Mouse (Mus musculus): ENCODE data around the gene Glrx5. TPM values are rescaled to one million over a fixed set of nuclear protein-coding genes. Genes with fewer than 3 reads are reported as not detected.

Glrx5 gene
- polyA plus RNA-seq, 1 experiment from 2014 or later: 162 TPM

DNA sequence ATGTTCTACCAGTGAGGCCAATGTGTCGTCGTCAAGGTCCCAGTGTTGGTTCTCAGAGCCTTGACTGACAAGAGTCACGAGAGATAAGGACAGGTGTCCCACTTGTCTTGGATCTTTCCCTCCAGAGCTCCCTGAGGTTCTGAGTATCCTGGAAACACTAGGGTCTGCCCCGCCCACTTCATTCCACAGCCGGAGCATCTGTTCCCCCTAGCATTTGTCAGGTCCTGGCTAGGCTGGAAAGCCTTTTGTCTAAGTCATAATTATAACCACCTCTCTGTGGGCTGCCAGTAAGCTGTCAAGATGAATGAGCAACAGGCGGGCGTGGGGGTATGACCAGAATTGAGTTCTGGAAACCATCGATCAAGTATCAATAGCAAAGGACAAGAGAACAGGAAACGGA is 29.3 kb upstream of the Glrx5 start:
- no peak for ATAC-seq (ENCODE audit: low FRiP score, low TSS enrichment)
- Histone ChIP-seq H3K27ac (ENCODE audit: low read length) (no peak overlapping the region), H3K9ac (replicated peaks; ENCODE audit: low read length) (no peak overlapping the region), H3K4me3 (ENCODE audit: low read length) (no peak overlapping the region), H3K36me3 (ENCODE audit: insufficient read depth, low read length) (no peaks in the 10 kb centered on the region), H3K4me2 (replicated peaks; ENCODE audit: low read depth, low read length) (no peak overlapping the region), H3K27me3 (ENCODE audit: insufficient read depth, low read length) (peaks cover 11% of the 10 kb centered on the region), H3K4me1 (ENCODE audit: insufficient read depth, low read length) (0 out of 2 replicates have a peak, but pooled peaks cover 5% of the 10 kb centered on the region), H3K9me3 (ENCODE audit: low read length) (no peaks in the 10 kb centered on the region)
- 63% methylated on average over 9 of the region's 9 CpGs for WGBS

DNA sequence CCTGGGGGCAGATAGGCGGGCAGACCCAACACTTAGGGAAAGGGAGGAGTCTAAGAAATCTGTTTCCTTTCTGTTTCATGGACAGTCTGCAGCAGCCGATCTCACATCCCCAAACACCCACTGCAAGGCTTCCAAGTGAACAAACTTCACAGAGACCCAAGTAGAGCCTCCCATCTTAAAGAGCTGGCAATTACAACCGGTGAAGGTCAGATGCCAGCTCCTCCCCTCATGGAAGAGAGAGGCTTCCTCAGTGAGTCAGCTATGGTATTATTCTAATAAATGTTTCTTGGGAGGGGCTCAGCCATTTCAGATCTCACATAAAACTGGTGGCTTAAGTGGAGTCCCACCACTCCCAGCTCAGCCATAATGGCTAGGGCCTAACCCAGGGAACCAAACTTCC is 28.8 kb upstream of the Glrx5 start:
- no peak overlapping the region for H3K4me3 ChIP-seq (ENCODE audit: low read length)
- no peaks in the 10 kb centered on the region for H3K9me3 ChIP-seq (ENCODE audit: low read length)
- no peak overlapping the region for H3K9ac ChIP-seq (replicated peaks; ENCODE audit: low read length)
- H3K27me3 ChIP-seq (ENCODE audit: insufficient read depth, low read length): peaks cover 16% of the 10 kb centered on the region
- peaks cover 9% of the 10 kb centered on the region for H3K4me1 ChIP-seq (ENCODE audit: insufficient read depth, low read length)
- no peak for ATAC-seq (ENCODE audit: low FRiP score, low TSS enrichment)
- WGBS: 57% methylated on average over 3 of the region's 3 CpGs
- no peaks in the 10 kb centered on the region for H3K36me3 ChIP-seq (ENCODE audit: insufficient read depth, low read length)
- no peak overlapping the region for H3K27ac ChIP-seq (ENCODE audit: low read length)
- H3K4me2 ChIP-seq (replicated peaks; ENCODE audit: low read depth, low read length): no peak overlapping the region

DNA sequence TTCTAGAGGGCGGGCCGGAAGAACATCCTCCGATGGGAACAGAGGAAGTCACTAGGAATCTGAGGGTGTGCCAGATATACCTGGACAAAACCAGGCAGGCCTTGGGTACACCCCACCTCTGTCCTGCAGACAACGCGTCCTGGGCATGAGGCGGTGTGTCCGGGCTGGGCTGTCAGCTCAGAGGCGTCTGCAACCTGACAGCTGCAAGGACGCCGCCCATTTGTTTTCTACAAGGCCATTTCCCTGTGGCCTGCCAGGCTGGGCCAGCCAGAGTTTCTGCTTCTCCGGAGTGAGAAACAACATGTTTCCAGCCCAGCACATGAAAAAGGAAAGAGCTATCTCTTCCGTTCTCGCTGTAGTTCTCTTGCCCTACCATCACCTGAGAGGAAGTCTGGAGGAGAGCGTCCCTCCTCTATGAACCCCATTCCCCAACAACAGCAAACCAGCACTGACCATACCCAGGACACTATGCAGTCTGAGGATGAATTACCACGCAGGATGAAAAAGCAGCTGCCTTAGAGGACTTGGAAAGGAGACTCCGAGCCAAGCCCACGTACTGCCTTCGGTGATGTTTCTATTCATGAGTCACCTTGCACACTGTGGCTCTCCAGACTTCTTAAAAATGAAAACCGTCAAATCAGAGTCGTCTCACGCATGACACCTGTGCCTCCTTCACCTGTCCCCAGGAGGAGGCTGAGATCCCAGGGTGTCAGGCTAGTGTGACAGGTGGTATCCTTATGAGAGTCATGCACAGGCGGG is 27.4 kb upstream of the Glrx5 start:
- no peak overlapping the region for H3K27ac ChIP-seq (ENCODE audit: low read length)
- no peak overlapping the region for H3K9ac ChIP-seq (replicated peaks; ENCODE audit: low read length)
- WGBS: 74% methylated on average over 22 of the region's 22 CpGs
- H3K4me2 ChIP-seq (replicated peaks; ENCODE audit: low read depth, low read length): no peak overlapping the region
- H3K4me1 ChIP-seq (ENCODE audit: insufficient read depth, low read length): peaks cover 16% of the 10 kb centered on the region
- peaks cover 21% of the 10 kb centered on the region for H3K27me3 ChIP-seq (ENCODE audit: insufficient read depth, low read length)
- H3K4me3 ChIP-seq (ENCODE audit: low read length): no peak overlapping the region
- no peaks in the 10 kb centered on the region for H3K36me3 ChIP-seq (ENCODE audit: insufficient read depth, low read length)
- no peak for ATAC-seq (ENCODE audit: low FRiP score, low TSS enrichment)
- no peaks in the 10 kb centered on the region for H3K9me3 ChIP-seq (ENCODE audit: low read length)

GRCm38 (mm10) chr12:105005715-105005972 is 26.8 kb upstream of the Glrx5 start:
- H3K9me3 ChIP-seq (ENCODE audit: low read length): no peaks in the 10 kb centered on the region
- ATAC-seq (ENCODE audit: low FRiP score, low TSS enrichment): no peak
- no peaks in the 10 kb centered on the region for H3K36me3 ChIP-seq (ENCODE audit: insufficient read depth, low read length)
- H3K4me1 ChIP-seq (ENCODE audit: insufficient read depth, low read length): peaks cover 20% of the 10 kb centered on the region
- no peak overlapping the region for H3K4me2 ChIP-seq (replicated peaks; ENCODE audit: low read depth, low read length)
- H3K27me3 ChIP-seq (ENCODE audit: insufficient read depth, low read length): peaks cover 21% of the 10 kb centered on the region
- H3K9ac ChIP-seq (replicated peaks; ENCODE audit: low read length): no peak overlapping the region
- WGBS: 52% methylated on average over 2 of the region's 2 CpGs
- no peak overlapping the region for H3K27ac ChIP-seq (ENCODE audit: low read length)
- no peak overlapping the region for H3K4me3 ChIP-seq (ENCODE audit: low read length)

- Histone ChIP-seq H3K4me3 (ENCODE audit: low read length) (no peak overlapping the region), H3K4me2 (replicated peaks; ENCODE audit: low read depth, low read length) (peak overlapping the region; percentile 92)
- WGBS: 52% methylated on average over 2 of the region's 2 CpGs
These were observed 24.3 kb upstream of the Glrx5 start for GRCm38 (mm10) chr12:105008150-105008549.

GRCm38 (mm10) chr12:105008752-105009178 is 23.7 kb upstream of the Glrx5 start:
- peak; percentile 65 for ATAC-seq (ENCODE audit: low FRiP score, low TSS enrichment)
- Histone ChIP-seq H3K36me3 (ENCODE audit: insufficient read depth, low read length) (no peaks in the 10 kb centered on the region), H3K4me3 (ENCODE audit: low read length) (peak overlapping the region; percentile 71), H3K27ac (ENCODE audit: low read length) (no peak overlapping the region), H3K27me3 (ENCODE audit: insufficient read depth, low read length) (peaks cover 21% of the 10 kb centered on the region), H3K4me1 (ENCODE audit: insufficient read depth, low read length) (peaks cover 22% of the 10 kb centered on the region), H3K9ac (replicated peaks; ENCODE audit: low read length) (peak overlapping the region; percentile 68), H3K4me2 (replicated peaks; ENCODE audit: low read depth, low read length) (peak overlapping the region; percentile 92), H3K9me3 (ENCODE audit: low read length) (no peaks in the 10 kb centered on the region)
- 2% methylated on average over 13 of the region's 13 CpGs for WGBS

More at GRCm38 (mm10) chr12:105008150-105008549, 24.3 kb upstream of the Glrx5 start:
- Histone ChIP-seq H3K27ac (ENCODE audit: low read length) (no peak overlapping the region), H3K27me3 (ENCODE audit: insufficient read depth, low read length) (peaks cover 21% of the 10 kb centered on the region), H3K9ac (replicated peaks; ENCODE audit: low read length) (no peak overlapping the region), H3K36me3 (ENCODE audit: insufficient read depth, low read length) (no peaks in the 10 kb centered on the region), H3K4me1 (ENCODE audit: insufficient read depth, low read length) (peaks cover 20% of the 10 kb centered on the region), H3K9me3 (ENCODE audit: low read length) (no peaks in the 10 kb centered on the region)
- no peak for ATAC-seq (ENCODE audit: low FRiP score, low TSS enrichment)

- peak within 1 kb of the TSS; percentile 68 for H3K9ac ChIP-seq (replicated peaks; ENCODE audit: low read length)
- ATAC-seq (ENCODE audit: low FRiP score, low TSS enrichment): peak; percentile 80
- under 1% methylated on average over 64 of the region's 66 CpGs for WGBS
These were observed 22.9 kb upstream of the Glrx5 start, which contains the start of gene Syne3 for GRCm38 (mm10) chr12:105009370-105010212. Syne3 (minus strand) TSS chr12:105009809.

GRCm38 (mm10) chr12:105010213-105010790 is 22.2 kb upstream of the Glrx5 start:
- Histone ChIP-seq H3K4me1 (ENCODE audit: insufficient read depth, low read length) (peaks cover 22% of the 10 kb centered on the region), H3K27me3 (ENCODE audit: insufficient read depth, low read length) (peaks cover 21% of the 10 kb centered on the region), H3K36me3 (ENCODE audit: insufficient read depth, low read length) (no peaks in the 10 kb centered on the region), H3K4me2 (replicated peaks; ENCODE audit: low read depth, low read length) (peak overlapping the region; percentile 92), H3K4me3 (ENCODE audit: low read length) (peak overlapping the region; percentile 71), H3K9me3 (ENCODE audit: low read length) (no peaks in the 10 kb centered on the region), H3K27ac (ENCODE audit: low read length) (no peak overlapping the region), H3K9ac (replicated peaks; ENCODE audit: low read length) (peak overlapping the region; percentile 68; the same call in 1 of the 2 replicates)
- ATAC-seq (ENCODE audit: low FRiP score, low TSS enrichment): no peak; the same call in 1 of the 2 replicates
- 24% methylated on average over 9 of the region's 9 CpGs for WGBS

More at GRCm38 (mm10) chr12:105009370-105010212, 22.9 kb upstream of the Glrx5 start, which contains the start of gene Syne3:
- H3K4me1 ChIP-seq (ENCODE audit: insufficient read depth, low read length): peaks cover 22% of the 10 kb centered on the region
- peak within 1 kb of the TSS; percentile 71 for H3K4me3 ChIP-seq (ENCODE audit: low read length)
- H3K9me3 ChIP-seq (ENCODE audit: low read length): no peaks in the 10 kb centered on the region
- H3K36me3 ChIP-seq (ENCODE audit: insufficient read depth, low read length): no peaks in the 10 kb centered on the region
- H3K27me3 ChIP-seq (ENCODE audit: insufficient read depth, low read length): peaks cover 21% of the 10 kb centered on the region
- H3K4me2 ChIP-seq (replicated peaks; ENCODE audit: low read depth, low read length): peak within 1 kb of the TSS; percentile 92
- H3K27ac ChIP-seq (ENCODE audit: low read length): no peak within 1 kb of the TSS; the same call in 1 of the 2 replicates

DNA sequence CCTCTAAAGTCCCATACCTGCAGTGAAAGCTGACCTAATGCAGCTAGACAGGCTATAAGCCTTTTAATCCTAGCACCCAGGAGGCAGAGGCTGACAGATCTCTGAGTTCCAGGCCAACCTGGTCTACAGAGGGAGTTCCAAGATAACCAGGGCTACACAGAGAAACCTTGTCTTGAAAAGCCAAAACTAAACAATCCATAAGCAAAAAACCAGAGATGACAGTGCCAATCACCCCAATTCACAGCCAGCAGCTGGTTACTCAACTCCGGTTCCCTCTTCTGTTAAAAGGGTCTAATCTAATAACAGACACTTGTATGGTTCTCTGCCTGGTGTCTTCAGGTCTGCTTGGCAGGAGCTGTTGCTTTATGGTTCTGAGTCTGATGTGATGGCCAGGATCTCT is 20.9 kb upstream of the Glrx5 start:
- Histone ChIP-seq H3K9me3 (ENCODE audit: low read length) (no peaks in the 10 kb centered on the region), H3K4me3 (ENCODE audit: low read length) (no peak overlapping the region), H3K27me3 (ENCODE audit: insufficient read depth, low read length) (peaks cover 21% of the 10 kb centered on the region), H3K9ac (replicated peaks; ENCODE audit: low read length) (no peak overlapping the region), H3K4me1 (ENCODE audit: insufficient read depth, low read length) (peaks cover 30% of the 10 kb centered on the region), H3K4me2 (replicated peaks; ENCODE audit: low read depth, low read length) (no peak overlapping the region), H3K27ac (ENCODE audit: low read length) (no peak overlapping the region), H3K36me3 (ENCODE audit: insufficient read depth, low read length) (no peaks in the 10 kb centered on the region)
- WGBS: 94% methylated on average over 1 of the region's 1 CpGs
- ATAC-seq (ENCODE audit: low FRiP score, low TSS enrichment): no peak
